Mouse (Mus musculus) urinary bladder, postnatal 0 days (tissue): ENCODE measurements around the gene Ktn1. TPM values are rescaled to one million over a fixed set of nuclear protein-coding genes. Genes with fewer than 3 reads are reported as not detected.

Experiments used
- polyA plus RNA-seq: library from polyadenylated mRNA; unstranded; fragments of >200 nt; fragmentation: Nextera tagmentation; extraction: Ambion mirVana; gene quantifications from 2 replicates; pipeline ENCODE4 v1.2.1, GENCODE M21; 2015

The Ktn1 gene
- polyA plus RNA-seq = 64.8 and 80.2 TPM in 2 replicates

GRCm38 (mm10) chr14:47648218-47648617 is at the start of gene Ktn1:
Ktn1 (plus strand) TSS chr14:47648448.

Other genes starting within 250 kb of the Ktn1 start
- 5.7 and 13.2 TPM in 2 replicates for gene Dlgap5, start 230.0 kb upstream of the Ktn1 start, polyA plus RNA-seq
- 12.1 and 14.2 TPM in 2 replicates for gene Fbxo34, start 198.0 kb upstream of the Ktn1 start, polyA plus RNA-seq
- gene Atg14, start 77.8 kb upstream of the Ktn1 start, polyA plus RNA-seq = 6.5 TPM in 2 replicates